Mouse (Mus musculus) cortical plate, adult 2 months (tissue): ENCODE data around the gene Cpsf6.

ENCODE experiments used
- CTCF ChIP-seq: fragments of 200-500 bp; IDR thresholded peaks from 2 replicates; pipeline ENCODE4 v1.5.1; 2011; ENCODE audit warnings: mild to moderate bottlenecking, control low read depth, low read length; ENCODE audit not compliant: insufficient read depth; ENCODE audit errors: extremely low read depth
- POLR2A ChIP-seq: fragments of 200-500 bp; IDR thresholded peaks from 2 replicates; pipeline ENCODE4 v1.6.1; 2011; ENCODE audit warnings: mild to moderate bottlenecking, low read length, control low read depth; ENCODE audit not compliant: insufficient read depth; ENCODE audit errors: extremely low read depth

DNA sequence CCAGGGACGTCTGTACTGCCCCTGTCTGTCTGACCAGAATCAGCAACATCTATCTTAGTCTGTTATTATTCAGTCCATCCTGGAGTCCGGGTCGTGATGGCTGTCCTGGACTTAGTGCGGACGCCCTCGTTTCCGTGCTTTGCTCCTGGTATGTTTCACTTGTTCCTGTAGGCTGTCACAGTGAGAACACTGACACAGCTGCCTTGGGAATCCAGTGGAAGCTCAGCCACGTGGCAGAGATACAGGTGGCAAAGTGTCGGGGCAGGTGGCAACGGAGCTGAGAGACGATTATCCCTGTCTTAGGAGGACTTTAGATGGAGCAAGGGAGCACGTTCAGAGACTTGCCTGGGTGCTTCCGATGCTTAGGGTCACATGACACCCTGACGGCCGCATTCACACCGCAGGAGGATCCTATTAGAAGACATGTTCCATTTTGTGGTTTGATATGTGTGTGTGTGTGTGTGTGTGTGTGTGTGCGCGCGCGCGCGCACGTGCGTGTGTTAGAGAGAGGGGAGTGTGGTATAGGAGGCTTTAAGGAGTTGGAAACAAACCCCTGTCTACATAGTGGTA lies 38.9 kb upstream of the Cpsf6 start:
- TF ChIP-seq CTCF (no peak), POLR2A (no peak)
